Mouse (Mus musculus): Measurements from ENCODE around the gene Tmem158. TPM values are rescaled to one million over a fixed set of nuclear protein-coding genes. Genes with fewer than 3 reads are reported as not detected.
A peak's percentile ranks its signal among the peaks of the same experiment; 100 is the strongest.

The Tmem158 gene
- polyA plus RNA-seq, 1 experiment from 2014 or later = 7.2 TPM

DNA sequence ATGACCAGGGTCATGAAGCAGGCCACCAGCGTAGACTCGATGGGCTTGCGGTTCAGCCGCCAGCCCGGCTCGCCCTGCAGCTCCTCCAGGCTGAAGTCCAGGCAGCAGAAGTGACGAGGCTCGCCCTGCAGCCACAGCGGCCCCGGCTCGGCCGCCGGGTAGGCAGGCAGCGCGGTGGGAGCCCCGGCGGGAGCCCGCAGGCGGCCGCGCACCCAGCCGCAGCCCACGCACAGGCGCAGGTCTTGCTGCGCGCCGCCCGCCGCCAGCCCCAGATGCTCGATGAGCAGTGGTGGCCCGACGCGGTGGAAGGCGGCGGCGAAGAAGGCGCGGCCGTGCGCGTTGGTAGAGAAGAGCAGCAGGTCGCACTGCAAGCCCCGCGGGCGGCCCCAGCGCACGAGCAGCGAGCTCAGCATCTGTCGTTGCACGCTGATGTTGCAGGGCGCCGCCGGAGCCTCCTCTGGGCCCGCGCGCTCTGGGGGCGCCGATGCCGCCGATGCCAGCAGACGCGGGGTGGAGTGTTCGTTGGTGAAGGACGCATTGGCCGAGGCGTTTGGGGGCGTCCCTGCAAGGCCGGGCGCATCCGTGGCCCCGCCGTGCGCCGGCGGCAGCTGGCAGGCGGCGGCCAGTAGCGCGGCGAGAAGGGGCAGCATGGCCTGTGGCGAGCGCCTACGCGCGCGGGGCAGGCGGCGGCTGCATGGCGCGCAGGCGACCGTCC lies 511 bp downstream of the Tmem158 start:
- H3K4me2 ChIP-seq = peak overlapping the region; percentile 99
- DNase-seq (ENCODE audit: low spot score) (peak; percentile 68), ATAC-seq (replicated peaks; ENCODE audit: low FRiP score) (peak; percentile 67)
- H3K4me1 ChIP-seq (replicated peaks; ENCODE audit: control insufficient read depth, insufficient read depth, low read length) = no peaks in the 10 kb centered on the region; the same call in 1 of the 2 replicates
- no peaks in the 10 kb centered on the region for H3K36me3 ChIP-seq (ENCODE audit: control insufficient read depth, insufficient read depth, low read length)
- H3K9me3 ChIP-seq (ENCODE audit: control insufficient read depth, low read length) = no peaks in the 10 kb centered on the region
- under 1% methylated on average over 91 of the region's 92 CpGs for WGBS
- peaks cover 22% of the 10 kb centered on the region for H3K27me3 ChIP-seq (replicated peaks; ENCODE audit: control insufficient read depth, insufficient read depth, low read length)
- peak overlapping the region; percentile 80 for H3K4me3 ChIP-seq (ENCODE audit: low read depth, low read length)
- H3K27ac ChIP-seq (ENCODE audit: low read depth, low read length) = peak overlapping the region; percentile 48
- peak overlapping the region; percentile 74 for H3K9ac ChIP-seq (ENCODE audit: low read depth, low read length)

DNA sequence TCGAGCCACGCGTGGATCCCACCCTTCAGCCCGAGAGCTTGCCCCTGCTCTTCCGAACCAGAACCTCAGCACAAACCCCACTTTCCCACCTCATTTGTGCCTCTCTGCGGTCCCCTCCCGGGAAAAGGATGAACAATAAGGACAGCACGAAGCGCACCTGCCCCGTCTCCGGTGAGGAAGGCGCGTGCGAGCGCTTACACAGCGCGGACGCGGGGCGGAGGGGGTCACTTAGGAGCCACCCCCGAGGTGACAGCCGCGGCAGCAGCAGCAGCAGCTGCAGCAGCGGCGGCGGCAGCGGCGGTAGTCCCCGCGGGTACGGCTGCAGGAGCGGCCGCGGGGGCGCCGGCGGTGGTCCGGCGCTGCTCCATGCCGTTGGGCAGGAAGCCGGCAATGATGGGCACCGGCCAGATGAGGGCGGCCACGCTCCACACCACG lies 1.1 kb downstream of the Tmem158 start:
- Histone ChIP-seq H3K27ac (ENCODE audit: low read depth, low read length) (no peak overlapping the region), H3K9ac (ENCODE audit: low read depth, low read length) (peak overlapping the region; percentile 74), H3K36me3 (ENCODE audit: control insufficient read depth, insufficient read depth, low read length) (no peaks in the 10 kb centered on the region), H3K9me3 (ENCODE audit: control insufficient read depth, low read length) (no peaks in the 10 kb centered on the region), H3K27me3 (replicated peaks; ENCODE audit: control insufficient read depth, insufficient read depth, low read length) (peaks cover 22% of the 10 kb centered on the region), H3K4me3 (ENCODE audit: low read depth, low read length) (peak overlapping the region; percentile 80), H3K4me2 (peak overlapping the region; percentile 99), H3K4me1 (replicated peaks; ENCODE audit: control insufficient read depth, insufficient read depth, low read length) (no peaks in the 10 kb centered on the region; the same call in 1 of the 2 replicates)
- peak; percentile 82 for DNase-seq (ENCODE audit: low spot score)
- peak; percentile 4; the same call in 1 of the 2 replicates for ATAC-seq (replicated peaks; ENCODE audit: low FRiP score)
- WGBS = 1% methylated on average over 41 of the region's 45 CpGs

DNA sequence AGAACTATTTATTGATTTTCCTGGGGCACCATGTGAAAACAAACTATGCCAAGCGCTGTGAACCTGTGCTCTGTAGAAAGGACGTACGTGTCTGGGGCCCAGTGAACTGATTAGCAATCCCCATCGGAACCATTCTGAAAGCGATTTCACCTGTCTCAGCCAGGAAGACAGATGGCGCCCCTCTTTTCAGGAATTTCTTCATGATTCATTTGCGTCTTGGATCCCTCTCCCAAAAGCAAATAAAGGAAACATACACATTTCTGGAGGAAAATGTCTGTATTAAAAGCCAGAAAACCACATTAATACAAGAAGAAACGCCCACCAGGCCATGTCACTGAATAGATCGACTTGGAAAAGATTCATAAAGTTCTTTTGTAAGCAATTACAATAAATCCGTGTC lies 1.8 kb downstream of the Tmem158 start:
- no peaks in the 10 kb centered on the region; the same call in 1 of the 2 replicates for H3K4me1 ChIP-seq (replicated peaks; ENCODE audit: control insufficient read depth, insufficient read depth, low read length)
- H3K9me3 ChIP-seq (ENCODE audit: control insufficient read depth, low read length) = no peaks in the 10 kb centered on the region
- 47% methylated on average over 10 of the region's 10 CpGs for WGBS
- H3K36me3 ChIP-seq (ENCODE audit: control insufficient read depth, insufficient read depth, low read length) = no peaks in the 10 kb centered on the region
- H3K4me3 ChIP-seq (ENCODE audit: low read depth, low read length) = no peak overlapping the region
- ATAC-seq (replicated peaks; ENCODE audit: low FRiP score) (no peak), DNase-seq (ENCODE audit: low spot score) (no peak)
- H3K27ac ChIP-seq (ENCODE audit: low read depth, low read length) = no peak overlapping the region
- peaks cover 22% of the 10 kb centered on the region for H3K27me3 ChIP-seq (replicated peaks; ENCODE audit: control insufficient read depth, insufficient read depth, low read length)
- H3K4me2 ChIP-seq = peak overlapping the region; percentile 99
- H3K9ac ChIP-seq (ENCODE audit: low read depth, low read length) = no peak overlapping the region

DNA sequence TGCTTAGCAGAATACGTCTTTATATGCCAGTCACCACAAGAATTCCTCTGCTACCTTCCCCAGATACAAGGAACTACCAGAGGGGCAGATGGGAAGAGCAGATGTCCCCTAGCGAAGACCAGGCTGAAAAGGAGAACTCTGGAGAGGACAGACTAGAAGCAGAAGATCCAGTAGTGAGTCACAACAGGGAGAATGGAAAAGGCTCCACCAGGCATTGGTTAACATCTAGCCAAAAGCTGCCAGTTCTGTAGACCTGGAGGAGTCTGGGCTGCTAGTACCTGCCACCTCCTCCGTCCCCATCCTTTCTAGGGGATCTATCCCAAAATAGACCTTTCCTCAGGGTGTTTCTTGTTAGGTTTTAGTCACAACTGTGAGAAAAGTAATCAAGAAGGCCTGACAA lies 4.8 kb downstream of the Tmem158 start:
- Histone ChIP-seq H3K9ac (ENCODE audit: low read depth, low read length) (no peak overlapping the region), H3K4me2 (no peak overlapping the region), H3K27me3 (replicated peaks; ENCODE audit: control insufficient read depth, insufficient read depth, low read length) (peaks cover 22% of the 10 kb centered on the region), H3K4me3 (ENCODE audit: low read depth, low read length) (no peak overlapping the region), H3K4me1 (replicated peaks; ENCODE audit: control insufficient read depth, insufficient read depth, low read length) (no peaks in the 10 kb centered on the region; the same call in 1 of the 2 replicates), H3K36me3 (ENCODE audit: control insufficient read depth, insufficient read depth, low read length) (no peaks in the 10 kb centered on the region), H3K9me3 (ENCODE audit: control insufficient read depth, low read length) (no peaks in the 10 kb centered on the region), H3K27ac (ENCODE audit: low read depth, low read length) (no peak overlapping the region)
- ATAC-seq (replicated peaks; ENCODE audit: low FRiP score) = no peak
- DNase-seq (ENCODE audit: low spot score) = no peak
- 79% methylated on average over 3 of the region's 3 CpGs for WGBS

DNA sequence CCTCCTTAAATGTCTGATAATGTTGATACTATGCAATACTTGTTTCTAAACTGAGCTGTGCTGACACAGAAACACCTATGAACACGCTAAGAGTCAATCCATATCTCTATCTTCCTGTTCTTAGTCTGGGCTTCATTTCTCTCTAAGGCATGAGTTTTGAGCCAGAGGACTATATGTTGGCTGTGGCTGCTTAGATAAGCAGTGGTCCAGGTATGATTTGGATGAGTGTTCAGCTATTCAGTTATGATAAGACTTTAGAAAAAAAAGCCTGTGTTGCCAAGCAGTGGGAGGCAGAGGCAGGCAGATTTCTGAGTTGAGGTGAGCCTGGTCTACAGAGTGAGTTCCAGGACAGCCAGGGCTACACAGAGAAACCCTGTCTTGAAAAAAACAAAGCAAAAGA lies 12.6 kb downstream of the Tmem158 start:
- H3K36me3 ChIP-seq (ENCODE audit: control insufficient read depth, insufficient read depth, low read length) = no peaks in the 10 kb centered on the region
- WGBS = 49% methylated on average over 1 of the region's 1 CpGs
- H3K4me2 ChIP-seq = no peak overlapping the region
- ATAC-seq (replicated peaks; ENCODE audit: low FRiP score) (peak; percentile 47; the same call in 1 of the 2 replicates), DNase-seq (ENCODE audit: low spot score) (no peak)
- no peak overlapping the region for H3K4me3 ChIP-seq (ENCODE audit: low read depth, low read length)
- H3K9ac ChIP-seq (ENCODE audit: low read depth, low read length) = no peak overlapping the region
- no peaks in the 10 kb centered on the region for H3K4me1 ChIP-seq (replicated peaks; ENCODE audit: control insufficient read depth, insufficient read depth, low read length)
- H3K27ac ChIP-seq (ENCODE audit: low read depth, low read length) = no peak overlapping the region
- H3K27me3 ChIP-seq (replicated peaks; ENCODE audit: control insufficient read depth, insufficient read depth, low read length) = no peaks in the 10 kb centered on the region
- no peaks in the 10 kb centered on the region for H3K9me3 ChIP-seq (ENCODE audit: control insufficient read depth, low read length)

DNA sequence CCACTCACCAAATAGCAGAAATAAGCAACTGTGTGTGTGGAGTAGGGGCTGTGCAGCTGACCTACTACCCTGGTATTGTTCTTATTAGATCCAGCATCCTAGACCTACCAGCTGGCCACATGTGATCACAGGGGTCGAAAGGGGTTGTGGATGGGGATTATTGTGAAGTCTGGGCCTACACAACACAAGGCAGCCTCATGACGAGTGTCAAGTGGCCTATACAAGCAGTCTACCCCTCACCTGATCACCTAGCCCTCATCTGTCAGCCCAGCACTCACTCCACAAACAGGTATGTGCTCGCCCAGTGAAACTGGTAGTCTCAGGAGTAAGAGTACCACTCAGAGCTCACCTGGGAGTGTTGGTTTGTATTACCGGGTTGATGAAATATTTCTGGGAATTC lies 15.4 kb downstream of the Tmem158 start:
- H3K27ac ChIP-seq (ENCODE audit: low read depth, low read length) = no peak overlapping the region
- H3K9me3 ChIP-seq (ENCODE audit: control insufficient read depth, low read length) = no peaks in the 10 kb centered on the region
- H3K4me2 ChIP-seq = no peak overlapping the region
- no peaks in the 10 kb centered on the region for H3K4me1 ChIP-seq (replicated peaks; ENCODE audit: control insufficient read depth, insufficient read depth, low read length)
- no peak overlapping the region for H3K9ac ChIP-seq (ENCODE audit: low read depth, low read length)
- DNase-seq (ENCODE audit: low spot score) (no peak), ATAC-seq (replicated peaks; ENCODE audit: low FRiP score) (no peak)
- no peaks in the 10 kb centered on the region for H3K36me3 ChIP-seq (ENCODE audit: control insufficient read depth, insufficient read depth, low read length)
- 67% methylated on average over 4 of the region's 4 CpGs for WGBS
- H3K27me3 ChIP-seq (replicated peaks; ENCODE audit: control insufficient read depth, insufficient read depth, low read length) = no peaks in the 10 kb centered on the region
- no peak overlapping the region for H3K4me3 ChIP-seq (ENCODE audit: low read depth, low read length)

DNA sequence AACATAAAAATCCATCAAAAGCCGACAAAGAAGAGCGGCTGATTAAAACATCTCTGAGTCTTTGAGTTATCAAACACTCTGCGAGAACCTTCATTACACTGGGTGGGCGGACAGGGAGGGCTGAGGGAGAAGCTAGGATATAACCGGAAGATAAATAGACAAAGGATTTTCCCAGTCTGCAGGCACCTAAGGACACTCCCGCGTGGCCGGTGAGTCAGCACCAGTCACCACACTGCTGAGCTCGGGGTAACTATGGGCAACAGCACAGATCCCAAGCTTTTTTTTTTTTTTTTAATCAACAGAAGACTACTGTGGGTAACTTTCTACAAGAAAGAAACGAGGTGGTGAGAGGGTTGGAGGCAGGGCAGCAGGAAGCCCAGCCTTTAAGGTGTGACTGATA lies 16.6 kb downstream of the Tmem158 start:
- Histone ChIP-seq H3K4me3 (ENCODE audit: low read depth, low read length) (no peak overlapping the region), H3K36me3 (ENCODE audit: control insufficient read depth, insufficient read depth, low read length) (no peaks in the 10 kb centered on the region), H3K9ac (ENCODE audit: low read depth, low read length) (no peak overlapping the region), H3K27ac (ENCODE audit: low read depth, low read length) (no peak overlapping the region), H3K9me3 (ENCODE audit: control insufficient read depth, low read length) (no peaks in the 10 kb centered on the region), H3K27me3 (replicated peaks; ENCODE audit: control insufficient read depth, insufficient read depth, low read length) (no peaks in the 10 kb centered on the region), H3K4me2 (no peak overlapping the region), H3K4me1 (replicated peaks; ENCODE audit: control insufficient read depth, insufficient read depth, low read length) (no peaks in the 10 kb centered on the region)
- DNase-seq (ENCODE audit: low spot score) (no peak), ATAC-seq (replicated peaks; ENCODE audit: low FRiP score) (no peak)
- WGBS = 55% methylated on average over 10 of the region's 10 CpGs

DNA sequence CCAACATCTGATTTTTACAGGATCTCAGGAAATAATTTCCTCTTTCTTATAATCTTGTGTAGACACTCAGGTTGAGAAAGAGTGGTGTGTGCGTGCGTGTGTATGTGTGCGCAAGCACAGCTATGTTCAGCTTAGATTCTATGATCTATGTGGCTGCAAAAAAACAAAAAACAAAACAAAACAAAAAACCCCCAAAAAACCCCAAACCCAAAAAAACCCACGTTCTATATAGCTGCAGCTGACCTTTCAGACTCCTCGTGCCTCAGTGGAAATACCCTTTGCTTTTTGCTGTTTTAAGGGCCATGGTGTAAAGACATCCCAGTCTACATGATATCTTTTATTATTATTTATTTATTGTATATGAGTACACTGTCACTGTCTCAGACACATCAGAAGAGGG lies 19.4 kb downstream of the Tmem158 start:
- WGBS = 92% methylated on average over 5 of the region's 5 CpGs
- DNase-seq (ENCODE audit: low spot score) (no peak), ATAC-seq (replicated peaks; ENCODE audit: low FRiP score) (no peak)
- peaks cover 6% of the 10 kb centered on the region; the same call in 1 of the 2 replicates for H3K4me1 ChIP-seq (replicated peaks; ENCODE audit: control insufficient read depth, insufficient read depth, low read length)
- no peak overlapping the region for H3K27ac ChIP-seq (ENCODE audit: low read depth, low read length)
- H3K4me3 ChIP-seq (ENCODE audit: low read depth, low read length) = no peak overlapping the region
- no peak overlapping the region for H3K9ac ChIP-seq (ENCODE audit: low read depth, low read length)
- H3K36me3 ChIP-seq (ENCODE audit: control insufficient read depth, insufficient read depth, low read length) = no peaks in the 10 kb centered on the region
- H3K9me3 ChIP-seq (ENCODE audit: control insufficient read depth, low read length) = no peaks in the 10 kb centered on the region
- no peaks in the 10 kb centered on the region for H3K27me3 ChIP-seq (replicated peaks; ENCODE audit: control insufficient read depth, insufficient read depth, low read length)
- no peak overlapping the region for H3K4me2 ChIP-seq

DNA sequence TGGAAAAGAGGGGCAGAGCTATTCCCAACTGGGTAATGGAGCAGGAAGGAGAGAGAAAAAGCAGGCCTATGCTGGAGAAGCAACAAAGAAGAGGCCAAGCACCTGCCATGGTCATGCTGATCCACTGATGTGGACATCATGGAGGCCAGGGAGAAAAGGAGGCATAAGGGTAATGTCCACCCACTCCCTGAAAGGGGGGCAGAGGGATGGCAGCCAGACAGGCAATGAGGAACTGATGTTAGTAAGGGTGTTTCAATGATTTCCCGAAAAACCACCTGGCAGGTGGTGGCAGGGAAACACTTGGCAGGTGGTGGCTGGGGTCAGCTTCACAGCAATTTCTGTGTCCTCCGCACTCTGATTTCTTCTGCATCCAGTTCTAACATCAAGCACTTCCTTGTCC lies 19.8 kb downstream of the Tmem158 start:
- no peak overlapping the region for H3K4me2 ChIP-seq
- no peak overlapping the region for H3K27ac ChIP-seq (ENCODE audit: low read depth, low read length)
- H3K27me3 ChIP-seq (replicated peaks; ENCODE audit: control insufficient read depth, insufficient read depth, low read length) = no peaks in the 10 kb centered on the region
- DNase-seq (ENCODE audit: low spot score) (no peak), ATAC-seq (replicated peaks; ENCODE audit: low FRiP score) (no peak)
- no peak overlapping the region for H3K9ac ChIP-seq (ENCODE audit: low read depth, low read length)
- H3K4me3 ChIP-seq (ENCODE audit: low read depth, low read length) = no peak overlapping the region
- H3K36me3 ChIP-seq (ENCODE audit: control insufficient read depth, insufficient read depth, low read length) = no peaks in the 10 kb centered on the region
- H3K4me1 ChIP-seq (replicated peaks; ENCODE audit: control insufficient read depth, insufficient read depth, low read length) = peaks cover 6% of the 10 kb centered on the region; the same call in 1 of the 2 replicates
- WGBS = 88% methylated on average over 2 of the region's 2 CpGs
- no peaks in the 10 kb centered on the region for H3K9me3 ChIP-seq (ENCODE audit: control insufficient read depth, low read length)
